Mouse (Mus musculus): ENCODE measurements around the gene Cacna1d. TPM values are rescaled to one million over a fixed set of nuclear protein-coding genes. Genes with fewer than 3 reads are reported as not detected.

Gene Cacna1d
- total RNA-seq, 2 experiments from 2014 or later: 0.36 to 0.38 TPM

- no peak for TF ChIP-seq CTCF (IDR thresholded peaks at IDR 0.05)
- no peak for DNase-seq
- intact Hi-C loops (cut with DNase I): no loop called here
- Histone ChIP-seq H3K27ac (no peak overlapping the region), H3K4me3 (no peak overlapping the region)
Observed at GRCm38 (mm10) chr14:30291389-30292134, 199.7 kb downstream of the Cacna1d start.

- DNase-seq: no peak
- H3K4me3 ChIP-seq: no peak overlapping the region
- no peak overlapping the region for H3K27ac ChIP-seq
- TF ChIP-seq CTCF (IDR thresholded peaks at IDR 0.05): no peak
- intact Hi-C loops (cut with DNase I): no loop called here
Observed at GRCm38 (mm10) chr14:30284446-30284845, 206.8 kb downstream of the Cacna1d start.

DNA sequence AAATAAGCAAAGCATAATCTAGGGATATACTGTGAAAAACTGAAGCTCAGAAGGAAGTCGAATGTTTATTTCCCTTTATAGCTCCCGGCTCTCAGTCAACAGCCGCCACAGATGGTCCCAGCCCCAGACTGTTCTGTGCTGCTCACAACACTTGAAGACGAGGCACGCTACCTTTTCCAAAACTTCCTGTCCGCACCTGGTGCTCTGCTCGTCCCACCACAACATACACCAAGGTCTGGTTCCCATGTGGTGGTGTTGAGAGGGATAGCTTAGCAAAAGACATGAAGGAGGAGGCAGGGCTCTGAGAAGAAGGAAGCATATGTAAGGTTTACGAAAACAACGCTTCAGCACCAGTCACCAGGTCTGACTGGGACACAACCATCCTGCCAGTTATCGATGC, 207.2 kb downstream of the Cacna1d start:
- no peak for TF ChIP-seq CTCF (IDR thresholded peaks at IDR 0.05)
- intact Hi-C loops (cut with DNase I): no loop called here
- H3K4me3 ChIP-seq: no peak overlapping the region
- no peak for DNase-seq
- H3K27ac ChIP-seq: no peak overlapping the region

DNA sequence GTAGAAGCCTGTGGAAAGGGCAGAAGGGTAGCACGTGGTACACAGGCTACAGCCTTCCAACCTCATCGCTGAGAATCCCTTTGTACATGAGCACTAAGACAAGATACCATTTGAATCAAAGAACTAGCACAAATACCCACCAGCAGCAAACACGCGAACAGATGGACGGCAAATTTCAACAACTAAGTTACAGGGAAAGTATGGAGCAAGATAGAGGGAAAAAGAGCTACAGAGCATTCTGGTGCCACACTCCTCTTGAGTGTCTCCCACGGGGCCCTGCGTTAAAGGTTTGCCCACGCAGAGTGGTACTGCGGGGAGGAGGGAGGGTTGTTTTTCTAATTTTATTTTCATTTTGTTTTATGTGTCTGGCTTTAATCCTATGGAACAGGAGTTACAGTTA, 215.7 kb downstream of the Cacna1d start:
- Histone ChIP-seq H3K27ac (no peak overlapping the region), H3K4me3 (no peak overlapping the region)
- intact Hi-C loops (cut with DNase I): no loop called here
- no peak for TF ChIP-seq CTCF (IDR thresholded peaks at IDR 0.05)
- no peak for DNase-seq

GRCm38 (mm10) chr14:30272976-30273375, 218.3 kb downstream of the Cacna1d start:
- intact Hi-C loops (cut with DNase I): no loop called here
- no peak for TF ChIP-seq CTCF (IDR thresholded peaks at IDR 0.05)
- no peak overlapping the region for H3K27ac ChIP-seq
- no peak overlapping the region for H3K4me3 ChIP-seq
- DNase-seq: no peak

DNA sequence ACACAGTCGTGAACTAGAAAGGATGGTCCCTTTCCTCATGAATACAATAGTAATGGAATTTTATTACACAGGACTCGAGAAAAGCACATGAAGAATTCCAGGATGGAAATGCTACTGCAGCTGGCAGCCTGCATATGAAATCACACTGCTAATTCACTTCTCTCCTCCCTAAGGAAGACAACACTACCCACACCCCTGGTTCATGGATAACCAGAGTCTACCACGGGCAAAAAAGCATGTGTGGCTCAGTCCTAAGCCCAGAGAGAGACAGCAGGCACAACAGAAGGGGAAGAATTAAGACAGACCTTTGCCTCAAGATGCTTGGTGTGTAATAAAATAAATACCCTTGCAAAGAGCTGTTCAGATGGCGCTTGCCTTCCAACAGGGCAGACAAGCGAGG, 218.7 kb downstream of the Cacna1d start:
- no peak overlapping the region for H3K4me3 ChIP-seq
- intact Hi-C loops (cut with DNase I): no loop called here
- H3K27ac ChIP-seq: no peak overlapping the region
- no peak for TF ChIP-seq CTCF (IDR thresholded peaks at IDR 0.05)
- no peak for DNase-seq

GRCm38 (mm10) chr14:30271856-30272255, 219.4 kb downstream of the Cacna1d start:
- intact Hi-C loops (cut with DNase I): no loop called here
- Histone ChIP-seq H3K27ac (no peak overlapping the region), H3K4me3 (no peak overlapping the region)
- TF ChIP-seq CTCF (IDR thresholded peaks at IDR 0.05): no peak
- no peak for DNase-seq

- TF ChIP-seq CTCF (IDR thresholded peaks at IDR 0.05): no peak
- intact Hi-C loops (cut with DNase I): no loop called here
- no peak overlapping the region for H3K4me3 ChIP-seq
- H3K27ac ChIP-seq: no peak overlapping the region
- no peak for DNase-seq
Observed at GRCm38 (mm10) chr14:30270350-30270749, 220.9 kb downstream of the Cacna1d start.

- Histone ChIP-seq H3K4me3 (no peak overlapping the region), H3K27ac (no peak overlapping the region)
- TF ChIP-seq CTCF (IDR thresholded peaks at IDR 0.05): no peak
- intact Hi-C loops (cut with DNase I): no loop called here
- DNase-seq: no peak
Observed at GRCm38 (mm10) chr14:30265728-30266127, 225.5 kb downstream of the Cacna1d start.

GRCm38 (mm10) chr14:30261561-30262251, 229.5 kb downstream of the Cacna1d start:
- no peak overlapping the region for H3K27ac ChIP-seq
- intact Hi-C loops (cut with DNase I): no loop called here
- H3K4me3 ChIP-seq: no peak overlapping the region
- no peak for TF ChIP-seq CTCF (IDR thresholded peaks at IDR 0.05)
- no peak for DNase-seq

- no peak for TF ChIP-seq CTCF (IDR thresholded peaks at IDR 0.05)
- Histone ChIP-seq H3K27ac (no peak overlapping the region), H3K4me3 (no peak overlapping the region)
- DNase-seq: no peak
- intact Hi-C loops (cut with DNase I): no loop called here
Observed at GRCm38 (mm10) chr14:30257626-30258025, 233.6 kb downstream of the Cacna1d start.

DNA sequence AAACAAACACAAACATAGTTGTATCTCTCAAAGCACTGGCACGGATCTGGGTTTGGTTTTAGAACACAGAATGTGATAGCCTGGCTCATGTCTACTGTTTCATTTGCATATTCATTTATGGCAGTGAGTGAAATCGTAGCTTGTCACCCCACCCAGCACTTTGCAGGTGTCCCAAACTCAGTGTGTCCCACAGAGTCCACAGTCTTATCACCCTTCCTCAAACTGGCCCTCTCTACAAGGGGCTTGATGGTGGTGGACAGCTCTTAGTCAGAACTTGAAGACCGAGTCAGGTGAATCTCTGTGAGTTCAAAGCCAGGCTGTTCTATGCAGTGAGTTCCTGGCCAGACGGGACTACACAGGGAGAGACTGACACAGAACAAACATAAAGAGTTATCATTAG, 234.8 kb downstream of the Cacna1d start:
- DNase-seq: no peak
- no peak overlapping the region for H3K4me3 ChIP-seq
- H3K27ac ChIP-seq: no peak overlapping the region
- intact Hi-C loops (cut with DNase I): no loop called here
- no peak for TF ChIP-seq CTCF (IDR thresholded peaks at IDR 0.05)

GRCm38 (mm10) chr14:30255701-30256400, 235.4 kb downstream of the Cacna1d start:
- intact Hi-C loops (cut with DNase I): no loop called here
- DNase-seq: no peak
- no peak for TF ChIP-seq CTCF (IDR thresholded peaks at IDR 0.05)
- H3K4me3 ChIP-seq: no peak overlapping the region
- no peak overlapping the region for H3K27ac ChIP-seq

All from gastrocnemius, adult 2 months (tissue).